In genomic region chr10:115232513-115232912, GRCm38 (mm10) we compare ENCODE assay signal across 1 mouse cellular context.
TF ChIP-seq lines count a peak whose summit lies in the region.

No protein-coding gene starts in this region.

TF ChIP-seq in MEL, 35 proteins besides CTCF, POLR2A, EP300 and RAD21 (continued from another document):
- TF ChIP-seq MXI1 (IDR thresholded peaks at IDR 0.05; ENCODE audit: low read depth, low read length) (no peak), SIN3A (IDR thresholded peaks at IDR 0.05; ENCODE audit: low read length) (no peak), POLR2AphosphoS5 (IDR thresholded peaks at IDR 0.05; ENCODE audit: borderline replicate concordance, low read depth, low read length) (no peak), TBP (IDR thresholded peaks at IDR 0.05; ENCODE audit: low read depth, low read length) (no peak), BHLHE40 (IDR thresholded peaks at IDR 0.05; ENCODE audit: borderline replicate concordance, low read depth, low read length) (no peak), MYB (IDR thresholded peaks at IDR 0.05; ENCODE audit: low read depth, low read length) (no peak), ELF1 (IDR thresholded peaks at IDR 0.05; ENCODE audit: low read depth, low read length) (no peak), NRF1 (IDR thresholded peaks at IDR 0.05; ENCODE audit: insufficient read depth, low read depth, low read length, poor library complexity, severe bottlenecking) (no peak), TAL1 (IDR thresholded peaks at IDR 0.05; ENCODE audit: low read length) (no peak)
